Comparison of ENCODE assay signal across 9 mouse cellular contexts in genomic region chr12:112660576-112661326, GRCm38 (mm10). TPM values are rescaled to one million over a fixed set of nuclear protein-coding genes. Genes with fewer than 3 reads are reported as not detected.
DNase-seq lines count a peak whose midpoint lies in the region; ATAC-seq and TF ChIP-seq lines count a peak whose summit lies in the region.
"Had no signal": no experiment of that assay in that cellular context is flagged by ENCODE, and none has a peak within 500 bp of the region (broad histone marks: within the 10 kb centered on the region; RNA-seq: fewer than 3 reads in every experiment).

No protein-coding gene starts in this region.

- ATAC-seq in heart, embryonic 12.5 days (ENCODE audit: insufficient number of reproducible peaks, low FRiP score) = peak; percentile 84
- ATAC-seq in limb, embryonic 13.5 days (ENCODE audit: low FRiP score, low read depth) = peak; percentile 89
- ATAC-seq in stomach, embryonic 14.5 days (ENCODE audit: insufficient number of reproducible peaks, insufficient read depth, low FRiP score, low read depth) = peak; percentile 84

- H3K27me3 ChIP-seq in heart, embryonic 12.5 days (replicated peaks) = no peaks in the 10 kb centered on the region
- no peaks in the 10 kb centered on the region for H3K27me3 ChIP-seq in limb, embryonic 13.5 days
- no peaks in the 10 kb centered on the region for H3K27me3 ChIP-seq in stomach, embryonic 14.5 days (ENCODE audit: control insufficient read depth, insufficient read depth, low read length)
- H3K27me3 ChIP-seq: liver, embryonic 15.5 days had no signal

- H3K27ac ChIP-seq in heart, embryonic 12.5 days (ENCODE audit: poor library complexity, severe bottlenecking) = peak overlapping the region; percentile 93
- H3K27ac ChIP-seq in limb, embryonic 13.5 days = peak overlapping the region; percentile 93
- H3K27ac ChIP-seq in stomach, embryonic 14.5 days (ENCODE audit: low read length) = peak overlapping the region; percentile 93
- H3K27ac ChIP-seq in layer of hippocampus, adult 2 months = no peak overlapping the region
- H3K27ac ChIP-seq: liver, embryonic 15.5 days had no signal

- H3K4me2 ChIP-seq in heart, embryonic 12.5 days = peak overlapping the region; percentile 64
- peak overlapping the region; percentile 54 for H3K4me2 ChIP-seq in limb, embryonic 13.5 days (replicated peaks)
- peak overlapping the region; percentile 29 for H3K4me2 ChIP-seq in stomach, embryonic 14.5 days (replicated peaks; ENCODE audit: low read depth, low read length)
- H3K4me2 ChIP-seq: liver, embryonic 15.5 days had no signal

- peaks cover 91% of the 10 kb centered on the region for H3K36me3 ChIP-seq in heart, embryonic 12.5 days
- peaks cover 98% of the 10 kb centered on the region for H3K36me3 ChIP-seq in limb, embryonic 13.5 days
- H3K36me3 ChIP-seq in stomach, embryonic 14.5 days (ENCODE audit: control insufficient read depth, insufficient read depth, low read length) = peaks cover 66% of the 10 kb centered on the region

- H3K9me3 ChIP-seq in heart, embryonic 12.5 days (replicated peaks) = no peaks in the 10 kb centered on the region
- H3K9me3 ChIP-seq in limb, embryonic 13.5 days = no peaks in the 10 kb centered on the region
- no peaks in the 10 kb centered on the region for H3K9me3 ChIP-seq in stomach, embryonic 14.5 days (ENCODE audit: control insufficient read depth, low read depth, low read length)
- H3K9me3 ChIP-seq: liver, embryonic 15.5 days had no signal

- no peak for DNase-seq in heart, adult 11 months
- DNase-seq in right cerebral cortex, postnatal 4 days = peak; percentile 61
- DNase-seq in right cerebral cortex, postnatal 25 days = no peak
- DNase-seq in layer of hippocampus, adult 2 months (ENCODE audit: low spot score in 2 of 2) = no peak
- DNase-seq in spleen, postnatal 36 days (ENCODE audit: low spot score in 2 of 2) = no peak

- whole genome bisulfite sequencing in heart, embryonic 12.5 days = 21% methylated on average over 5 of the region's 5 CpGs
- 38% methylated on average over 5 of the region's 5 CpGs for WGBS in limb, embryonic 13.5 days
- WGBS in stomach, embryonic 14.5 days = 19% methylated on average over 5 of the region's 5 CpGs

- peak overlapping the region; percentile 33 for H3K9ac ChIP-seq in heart, embryonic 12.5 days
- peak overlapping the region; percentile 55 for H3K9ac ChIP-seq in limb, embryonic 13.5 days
- H3K9ac ChIP-seq in stomach, embryonic 14.5 days (replicated peaks; ENCODE audit: low read depth, low read length) = 0 out of 2 replicates have a peak overlapping the region, but pooled peaks have one; percentile 11
- H3K9ac ChIP-seq: liver, embryonic 15.5 days had no signal

- H3K4me3 ChIP-seq in heart, embryonic 12.5 days = peak overlapping the region; percentile 20
- peak overlapping the region; percentile 10; the same call in 1 of the 2 replicates for H3K4me3 ChIP-seq in limb, embryonic 13.5 days
- H3K4me3 ChIP-seq in stomach, embryonic 14.5 days (ENCODE audit: low read depth, low read length) = no peak overlapping the region
- no peak overlapping the region for H3K4me3 ChIP-seq in layer of hippocampus, adult 2 months
- H3K4me3 ChIP-seq: liver, embryonic 15.5 days had no signal

- no peak for TF ChIP-seq CTCF in layer of hippocampus, adult 2 months (conservative IDR thresholded peaks at IDR 0.05)

- H3K4me1 ChIP-seq in heart, embryonic 12.5 days (replicated peaks) = peaks cover 77% of the 10 kb centered on the region
- peaks cover 59% of the 10 kb centered on the region for H3K4me1 ChIP-seq in limb, embryonic 13.5 days
- peaks cover 58% of the 10 kb centered on the region for H3K4me1 ChIP-seq in stomach, embryonic 14.5 days (ENCODE audit: control insufficient read depth, insufficient read depth, low read length)

RNA-seq across cellular contexts. Expression of gene Akt1, which starts 13.9 kb away (rescaled TPM):
- polyA plus RNA-seq in heart, embryonic 12.5 days (2016; fragmentation: Nextera tagmentation; extraction: Ambion mirVana) = 180 and 184 TPM in 2 replicates
- 62.5 and 71.0 TPM in 2 replicates for polyA plus RNA-seq in limb, embryonic 13.5 days (2015; fragmentation: Nextera tagmentation; extraction: Ambion mirVana)
- 55.6 and 64.6 TPM in 2 replicates for polyA plus RNA-seq in stomach, embryonic 14.5 days (2014; fragmentation: Nextera tagmentation; extraction: Ambion mirVana)
- total RNA-seq in layer of hippocampus, adult 2 months (2021) = 100 to 1,000 TPM; 152 to 160 TPM

RNA-seq across cellular contexts. Expression of gene Siva1, which starts 16.3 kb away (rescaled TPM):
- 99.4 and 116 TPM in 2 replicates for polyA plus RNA-seq in heart, embryonic 12.5 days (2016; fragmentation: Nextera tagmentation; extraction: Ambion mirVana)
- polyA plus RNA-seq in limb, embryonic 13.5 days (2015; fragmentation: Nextera tagmentation; extraction: Ambion mirVana) = 246 and 251 TPM in 2 replicates
- polyA plus RNA-seq in stomach, embryonic 14.5 days (2014; fragmentation: Nextera tagmentation; extraction: Ambion mirVana) = 250 and 274 TPM in 2 replicates
- 10 to 100 TPM; 19.6 to 20.1 TPM for total RNA-seq in layer of hippocampus, adult 2 months (2021)

RNA-seq across cellular contexts. Expression of gene Zbtb42, which starts 17.9 kb away (rescaled TPM):
- 4.7 and 6.4 TPM in 2 replicates for polyA plus RNA-seq in heart, embryonic 12.5 days (2016; fragmentation: Nextera tagmentation; extraction: Ambion mirVana)
- polyA plus RNA-seq in limb, embryonic 13.5 days (2015; fragmentation: Nextera tagmentation; extraction: Ambion mirVana) = 2.2 and 2.4 TPM in 2 replicates
- polyA plus RNA-seq in stomach, embryonic 14.5 days (2014; fragmentation: Nextera tagmentation; extraction: Ambion mirVana) = 10.9 and 14.2 TPM in 2 replicates
- total RNA-seq in layer of hippocampus, adult 2 months (2021) = under 1 TPM; 0.44 to 0.52 TPM

RNA-seq across cellular contexts. Expression of gene Adssl1, which starts 40.9 kb away (rescaled TPM):
- polyA plus RNA-seq in heart, embryonic 12.5 days (2016; fragmentation: Nextera tagmentation; extraction: Ambion mirVana) = 81.7 and 86.4 TPM in 2 replicates
- 12.8 and 14.7 TPM in 2 replicates for polyA plus RNA-seq in limb, embryonic 13.5 days (2015; fragmentation: Nextera tagmentation; extraction: Ambion mirVana)
- 2.8 and 3.1 TPM in 2 replicates for polyA plus RNA-seq in stomach, embryonic 14.5 days (2014; fragmentation: Nextera tagmentation; extraction: Ambion mirVana)
- 10 to 100 TPM; 10.1 to 10.6 TPM for total RNA-seq in layer of hippocampus, adult 2 months (2021)

RNA-seq across cellular contexts. Expression of gene Cep170b, which starts 59.5 kb away (rescaled TPM):
- polyA plus RNA-seq in heart, embryonic 12.5 days (2016; fragmentation: Nextera tagmentation; extraction: Ambion mirVana) = 7.0 and 7.3 TPM in 2 replicates
- 14.7 and 16.6 TPM in 2 replicates for polyA plus RNA-seq in limb, embryonic 13.5 days (2015; fragmentation: Nextera tagmentation; extraction: Ambion mirVana)
- polyA plus RNA-seq in stomach, embryonic 14.5 days (2014; fragmentation: Nextera tagmentation; extraction: Ambion mirVana) = 15.8 and 16.2 TPM in 2 replicates
- 100 to 1,000 TPM; 194 to 210 TPM for total RNA-seq in layer of hippocampus, adult 2 months (2021)

Comparison
In these comparisons a context has a peak if more than half of its experiments do, and no peak if none do; other contexts are left out.
1. H3K4me3 ChIP-seq: peak in heart, embryonic 12.5 days (single experiment) and limb, embryonic 13.5 days (single experiment); none in stomach, embryonic 14.5 days (single experiment) and layer of hippocampus, adult 2 months (single experiment).
2. Peak in every context shown above with its lines, with median percentiles within 50 percentile points of each other: ATAC-seq, H3K4me2 ChIP-seq and H3K9ac ChIP-seq.